Mouse (Mus musculus) forebrain, embryonic 10.5 days (tissue): ENCODE results near the gene Fabp2. TPM values are rescaled to one million over a fixed set of nuclear protein-coding genes. Genes with fewer than 3 reads are reported as not detected.
"Not testable (repeated sequence)": the region's sequence is repeated elsewhere in the genome, so short reads cannot be mapped to it uniquely, and the experiment has no call there.

Experiments
- DNase-seq: peaks from one replicate; pipeline ENCODE4 v3.0.0-alpha.2; 2017; ENCODE audit warnings: low spot score; ENCODE audit errors: extremely low spot score
- H3K27ac ChIP-seq: fragments of 300-500 bp; sonication (generic); 2 replicates; pipeline ENCODE4 v1.5.1; 2016; ENCODE audit warnings: mild to moderate bottlenecking
- H3K27me3 ChIP-seq: fragments of 300-500 bp; sonication (generic); 2 replicates; pipeline ENCODE4 v1.6.1; 2016; ENCODE audit warnings: mild to moderate bottlenecking; ENCODE audit not compliant: poor library complexity, severe bottlenecking
- H3K36me3 ChIP-seq: fragments of 300-500 bp; sonication (generic); replicated peaks from 2 replicates; pipeline ENCODE4 v1.6.1; 2016; ENCODE audit warnings: mild to moderate bottlenecking, moderate library complexity
- H3K4me1 ChIP-seq: fragments of 300-500 bp; sonication (generic); 2 replicates; pipeline ENCODE4 v1.6.1; 2016
- H3K4me3 ChIP-seq: fragments of 300-500 bp; sonication (generic); 2 replicates; pipeline ENCODE4 v1.5.1; 2016; ENCODE audit warnings: mild to moderate bottlenecking, moderate library complexity
- H3K9me3 ChIP-seq: fragments of 300-500 bp; sonication (generic); 2 replicates; pipeline ENCODE4 v1.6.1; 2016; ENCODE audit warnings: mild to moderate bottlenecking, moderate library complexity
- WGBS: fragments of 180-500 bp; shearing (Covaris S2); methylation state at CpG from one replicate; pipeline ENCODE4 v1.1.7; 2016; 5-methylcytosine and 5-hydroxymethylcytosine counted together
- polyA plus RNA-seq: library from polyadenylated mRNA; unstranded; fragments of >200 nt; fragmentation: Nextera tagmentation; extraction: Ambion mirVana; gene quantifications from 2 replicates; pipeline ENCODE4 v1.2.1, GENCODE M21; 2016

The Fabp2 gene
- polyA plus RNA-seq, 1 experiment from 2014 or later = not detected

DNA sequence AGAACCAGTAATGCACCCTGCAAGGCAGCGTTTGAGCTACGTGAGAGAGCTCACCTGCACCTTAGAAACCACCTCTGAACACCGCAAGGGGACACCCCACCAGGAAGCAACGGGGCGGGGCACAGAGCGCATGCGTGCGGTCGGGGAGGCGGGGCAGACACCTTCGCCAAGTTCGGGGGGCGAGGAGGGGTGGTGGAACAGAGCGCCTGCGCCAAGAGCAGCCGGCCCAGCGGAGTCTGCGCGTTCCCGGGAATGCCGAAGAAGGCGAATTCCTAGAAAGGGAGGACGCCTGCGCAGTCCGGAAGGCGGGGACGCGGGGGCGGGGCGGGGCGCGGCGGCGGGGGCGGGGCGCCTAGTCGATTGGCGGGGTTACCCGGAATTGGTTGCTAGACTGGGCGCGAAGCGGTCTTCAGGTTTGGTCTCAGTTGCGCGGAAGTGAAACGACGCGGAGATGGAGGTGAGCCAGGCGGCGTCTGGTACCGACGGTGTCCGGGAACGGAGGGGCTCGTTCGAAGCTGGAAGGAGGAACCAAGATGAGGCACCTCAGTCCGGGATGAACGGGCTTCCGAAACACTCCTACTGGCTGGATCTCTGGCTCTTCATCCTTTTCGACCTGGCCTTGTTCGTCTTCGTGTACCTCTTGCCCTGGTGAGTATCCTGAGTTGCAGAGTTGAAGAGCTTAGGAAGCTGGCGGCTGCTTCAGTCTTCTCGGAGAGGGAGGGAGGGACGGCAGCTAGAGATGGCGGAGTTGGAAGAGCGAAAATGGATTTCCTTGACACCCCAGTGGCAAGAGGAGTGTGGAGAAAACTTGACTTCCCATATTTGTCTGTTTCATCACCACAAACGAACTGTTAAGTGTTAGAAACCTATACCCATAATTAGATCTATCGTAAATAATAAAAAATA, 29.4 kb downstream of the Fabp2 start, which contains the start of gene 1810037I17Rik:
Gene 1810037I17Rik, plus strand, starts transcription at position 195 of the 906 bp plus-strand sequence.
- no peaks in the 10 kb centered on the region for H3K27me3 ChIP-seq
- peak within 1 kb of the TSS; percentile 89 for H3K27ac ChIP-seq
- H3K4me3 ChIP-seq = peak within 1 kb of the TSS; percentile 62
- no peaks in the 10 kb centered on the region for H3K9me3 ChIP-seq
- peak; percentile 98 for DNase-seq
- peaks cover 18% of the 10 kb centered on the region for H3K36me3 ChIP-seq
- WGBS = 1% methylated on average over 68 of the region's 68 CpGs
- peaks cover 26% of the 10 kb centered on the region for H3K4me1 ChIP-seq

DNA sequence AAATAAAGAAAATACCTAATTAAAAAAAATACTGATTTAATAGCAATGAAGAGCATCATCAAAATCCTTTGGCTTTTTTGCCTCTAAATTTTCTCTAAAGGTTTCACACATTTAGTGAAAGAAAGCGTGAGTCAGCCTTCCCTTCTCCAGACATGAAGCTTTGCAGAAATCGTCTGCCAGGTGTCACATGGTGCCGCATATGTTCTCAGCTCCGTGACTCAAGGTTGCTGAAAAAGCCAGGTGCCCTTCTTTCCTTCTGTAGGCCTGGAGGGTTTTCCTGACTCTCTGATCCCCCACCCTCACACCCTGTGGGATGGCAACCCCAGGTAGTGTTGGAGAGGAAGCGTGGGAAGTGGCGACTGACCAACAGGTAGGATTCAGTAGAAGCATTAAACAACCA, 34.9 kb downstream of the Fabp2 start:
- no peak for DNase-seq
- Histone ChIP-seq H3K36me3 (peaks cover 34% of the 10 kb centered on the region), H3K27ac (no peak overlapping the region), H3K4me1 (peaks cover 17% of the 10 kb centered on the region), H3K27me3 (no peaks in the 10 kb centered on the region), H3K9me3 (no peaks in the 10 kb centered on the region), H3K4me3 (no peak overlapping the region)
- WGBS = 89% methylated on average over 6 of the region's 6 CpGs

DNA sequence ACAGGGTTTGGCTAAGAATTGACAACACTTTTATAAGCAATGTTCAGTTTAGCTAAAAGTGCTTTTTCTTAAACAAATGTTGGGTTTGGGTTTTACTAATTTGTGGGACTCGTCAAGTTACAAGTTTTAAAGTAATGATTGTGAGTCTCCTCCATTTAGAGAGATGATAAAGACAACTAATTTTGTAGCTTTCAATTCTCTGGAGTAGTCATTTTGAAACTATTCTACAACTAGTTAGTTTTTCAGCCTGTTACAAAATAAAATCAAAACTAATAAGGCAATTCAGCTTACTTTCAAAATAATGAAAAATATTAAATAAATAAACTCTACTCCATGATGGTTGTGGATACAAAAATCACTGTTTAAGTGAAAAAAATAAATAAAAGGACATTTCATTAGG, 37.6 kb downstream of the Fabp2 start:
- Histone ChIP-seq H3K27ac (no peak overlapping the region), H3K36me3 (peaks cover 24% of the 10 kb centered on the region), H3K4me3 (no peak overlapping the region), H3K4me1 (peaks cover 6% of the 10 kb centered on the region), H3K9me3 (no peaks in the 10 kb centered on the region), H3K27me3 (no peaks in the 10 kb centered on the region)
- no peak for DNase-seq
- WGBS = 92% methylated on average over 1 of the region's 1 CpGs

DNA sequence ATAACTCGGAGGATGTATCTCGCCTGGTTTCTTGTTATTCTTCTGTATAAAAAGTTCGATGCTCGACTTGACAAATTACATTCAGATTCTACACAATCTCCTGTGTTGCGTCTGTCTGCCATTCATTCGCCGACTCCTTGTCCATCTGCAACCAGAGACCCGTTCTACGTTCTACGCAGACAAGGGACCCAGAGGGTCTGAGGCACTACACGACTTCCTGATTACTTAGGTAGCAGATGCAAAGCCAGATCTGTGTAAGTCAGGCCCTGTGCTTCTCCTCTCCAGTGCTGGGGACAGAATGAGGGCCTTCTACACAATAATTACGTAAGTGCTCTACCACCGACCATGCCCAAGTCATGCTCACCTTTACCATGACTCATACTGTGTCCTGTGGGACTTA, 42.3 kb downstream of the Fabp2 start:
- not testable (repeated sequence) for H3K4me1 ChIP-seq, H3K4me3 ChIP-seq

DNA sequence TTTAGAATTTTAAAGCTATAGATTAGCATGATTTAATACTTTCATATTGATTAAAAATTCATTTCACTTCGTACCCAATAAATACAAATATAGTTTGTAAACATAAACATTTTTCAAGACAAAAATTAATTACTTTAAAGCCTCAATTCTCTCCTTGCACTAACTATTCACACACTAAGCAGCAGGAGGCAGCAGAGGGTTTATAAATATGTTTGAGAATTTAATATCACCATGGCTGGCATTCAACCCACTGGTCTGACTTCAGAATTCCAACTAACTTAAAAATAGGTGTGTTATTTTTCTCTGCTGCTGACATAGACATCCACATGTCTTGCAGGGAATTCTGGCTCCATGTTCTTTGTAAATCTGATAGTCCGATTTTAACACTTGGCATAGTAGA, 44.3 kb downstream of the Fabp2 start:
- H3K9me3 ChIP-seq = no peaks in the 10 kb centered on the region
- DNase-seq = no peak
- 86% methylated on average over 2 of the region's 2 CpGs for WGBS
- no peaks in the 10 kb centered on the region for H3K27me3 ChIP-seq
- H3K4me3 ChIP-seq = no peak overlapping the region
- peaks cover 6% of the 10 kb centered on the region for H3K4me1 ChIP-seq
- H3K27ac ChIP-seq = no peak overlapping the region
- H3K36me3 ChIP-seq = peaks cover 5% of the 10 kb centered on the region; the same call in 1 of the 2 replicates

More for the DNA sequence above, 42.3 kb downstream of the Fabp2 start:
- not testable (repeated sequence) for H3K9me3 ChIP-seq, H3K27ac ChIP-seq, DNase-seq, H3K27me3 ChIP-seq
- peaks cover 12% of the 10 kb centered on the region for H3K36me3 ChIP-seq
- WGBS = 75% methylated on average over 13 of the region's 13 CpGs

DNA sequence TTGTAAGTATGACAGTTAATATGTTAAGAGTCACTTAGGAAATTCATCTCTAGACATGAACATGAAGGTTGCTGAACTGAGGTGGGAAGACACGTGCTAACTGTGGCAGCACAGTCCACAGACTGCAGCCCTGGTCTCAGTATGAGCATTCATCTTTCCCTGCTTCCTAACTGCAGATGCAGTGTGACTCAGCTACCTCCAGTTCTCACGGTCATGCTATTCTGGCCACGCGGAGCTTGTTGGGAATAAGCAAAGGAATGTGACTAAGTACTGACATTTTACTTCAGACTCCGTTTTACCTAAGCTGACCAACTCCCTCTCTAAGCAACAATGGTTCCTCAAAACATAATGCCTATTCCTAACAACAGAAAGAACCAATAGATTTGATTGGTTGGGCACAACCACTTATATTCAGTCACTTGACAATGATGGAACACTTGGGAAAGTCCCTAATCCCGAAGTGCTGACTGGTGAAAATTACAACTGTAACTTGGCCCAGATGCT, 48.6 kb downstream of the Fabp2 start:
- no peak for DNase-seq
- no peak overlapping the region for H3K4me3 ChIP-seq
- no peaks in the 10 kb centered on the region for H3K4me1 ChIP-seq
- H3K27me3 ChIP-seq = no peaks in the 10 kb centered on the region
- peaks cover 5% of the 10 kb centered on the region for H3K36me3 ChIP-seq
- H3K9me3 ChIP-seq = no peaks in the 10 kb centered on the region
- H3K27ac ChIP-seq = no peak overlapping the region
- 85% methylated on average over 6 of the region's 6 CpGs for WGBS

Other genes with a start within 250 kb of the Fabp2 start
- gene Pde5a, start 166.1 kb upstream of the Fabp2 start, polyA plus RNA-seq = 3.0 and 3.7 TPM in 2 replicates
- not detected in 2 replicates for gene Gm10959, start 24.3 kb downstream of the Fabp2 start, polyA plus RNA-seq
- 77.5 and 77.6 TPM in 2 replicates for gene 1810037I17Rik, start 29.1 kb downstream of the Fabp2 start, polyA plus RNA-seq
- gene Usp53, start 89.4 kb downstream of the Fabp2 start, polyA plus RNA-seq = 6.6 and 8.1 TPM in 2 replicates
- gene Myoz2, start 139.9 kb downstream of the Fabp2 start, polyA plus RNA-seq = not detected in 2 replicates